Mouse (Mus musculus) layer of hippocampus, adult 9-10 months (tissue): ENCODE results near the gene Sept5.

Source experiments
- DNase-seq: peaks from one replicate; pipeline ENCODE4 v3.0.0; 2022; ENCODE audit warnings: low spot score

The Sept5 gene

DNA sequence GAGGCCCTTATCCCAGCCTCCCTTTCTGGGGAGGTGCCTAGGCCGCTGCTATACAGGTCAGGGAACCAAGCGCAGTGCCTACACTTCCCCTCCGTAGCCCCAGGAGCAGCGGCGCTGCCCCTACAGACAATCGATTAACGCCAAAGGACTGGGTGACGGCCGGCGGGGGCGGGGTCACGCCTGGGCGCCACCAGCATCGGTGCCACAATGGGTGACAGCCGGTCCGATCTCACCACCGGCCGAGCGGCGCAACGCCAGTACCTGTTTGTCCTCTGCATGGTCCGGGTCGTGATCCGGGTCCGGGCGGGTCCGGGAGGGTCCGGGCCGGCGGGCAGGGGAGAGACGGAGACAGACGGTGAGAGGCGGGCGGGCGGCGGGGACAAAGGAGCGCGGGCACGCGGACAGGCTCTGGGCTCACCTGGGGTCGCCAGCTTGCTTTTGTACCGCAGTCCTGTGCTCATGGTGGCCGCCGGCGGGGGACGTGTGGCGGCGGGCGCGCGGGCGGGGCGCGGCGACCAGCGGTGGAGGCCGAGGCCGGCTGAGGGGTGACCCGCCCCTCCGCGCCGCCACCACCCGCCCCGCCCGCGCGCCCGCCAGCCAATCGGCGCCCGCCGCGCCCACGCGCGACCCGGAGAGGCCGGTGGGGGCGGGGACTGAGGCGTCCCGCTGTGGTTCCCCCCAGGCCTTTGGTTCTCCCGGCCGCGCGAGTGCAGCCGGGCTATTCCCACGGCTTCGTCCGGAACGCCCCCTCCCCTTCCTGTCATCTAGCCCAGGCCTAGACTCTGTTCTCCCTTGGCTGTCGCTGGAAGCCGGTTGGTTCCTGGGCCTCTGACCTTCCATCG is at the start of gene Sept5:
Gene Sept5, minus strand, starts transcription at position 565 of the 842 bp plus-strand sequence.
- no peak for DNase-seq

DNA sequence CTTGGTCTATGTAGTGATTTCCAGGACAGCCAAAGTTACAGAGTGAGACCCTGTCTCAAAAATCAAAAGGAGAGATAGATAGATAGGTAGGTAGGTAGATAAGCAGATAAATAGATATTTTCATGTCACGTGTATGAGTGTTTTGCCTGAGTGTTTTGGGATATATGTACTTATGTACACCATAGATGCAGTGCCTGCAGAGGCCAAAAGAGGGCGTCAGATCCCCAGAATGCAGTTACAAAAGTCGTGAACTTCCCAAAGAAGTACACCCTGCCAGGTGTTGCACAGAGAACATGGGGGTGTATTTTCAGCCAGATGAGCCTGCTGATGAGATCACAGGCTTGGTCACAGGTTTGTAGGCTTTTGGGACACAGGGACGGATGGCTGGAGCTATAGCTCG is 49.4 kb upstream of the Sept5 start:
- no peak for DNase-seq

DNA sequence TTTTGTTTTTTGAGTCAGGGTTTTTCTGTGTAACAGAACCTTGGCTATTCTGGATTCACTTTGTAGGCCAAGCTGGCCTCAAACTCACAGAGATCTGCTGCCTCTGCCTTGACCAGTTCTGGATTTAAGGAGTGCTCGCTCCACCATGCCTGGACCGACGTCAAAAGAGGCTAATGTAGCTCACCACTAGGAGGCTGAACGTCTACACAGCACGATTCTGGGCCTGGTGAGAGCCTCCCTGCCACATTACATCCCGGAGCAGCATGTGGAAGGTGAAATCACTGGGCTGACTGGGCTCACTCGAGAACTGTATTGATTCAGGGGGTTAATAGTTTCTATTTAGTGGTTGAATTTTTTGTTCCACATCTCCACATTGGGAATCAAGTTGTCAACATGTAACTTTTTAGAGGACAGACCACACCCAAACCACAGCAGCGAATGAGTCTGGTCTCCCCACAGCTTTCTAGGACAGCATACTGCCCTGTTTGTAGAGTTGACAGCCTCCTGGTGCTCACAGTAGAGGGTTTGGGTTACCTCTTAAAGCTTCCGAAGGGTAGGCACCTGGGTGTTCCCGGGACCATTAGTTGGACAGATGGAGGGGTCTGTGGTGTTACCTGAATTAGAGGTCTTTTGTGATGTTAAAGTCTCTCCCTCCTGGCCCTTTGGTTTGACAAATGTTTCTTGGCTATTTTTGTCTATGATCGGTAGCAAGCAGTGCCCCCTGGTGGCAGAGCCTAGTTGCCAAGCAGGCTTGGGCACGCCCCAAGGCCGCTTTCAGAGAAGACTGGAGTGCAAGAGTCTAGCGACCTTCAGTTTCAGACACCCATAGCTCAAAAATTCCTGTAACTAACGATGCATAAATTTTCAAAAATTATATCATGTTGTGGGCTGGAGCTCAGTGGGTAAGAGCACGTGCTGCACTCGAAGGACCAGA is 48.3 kb upstream of the Sept5 start:
- DNase-seq: peak; percentile 41

DNA sequence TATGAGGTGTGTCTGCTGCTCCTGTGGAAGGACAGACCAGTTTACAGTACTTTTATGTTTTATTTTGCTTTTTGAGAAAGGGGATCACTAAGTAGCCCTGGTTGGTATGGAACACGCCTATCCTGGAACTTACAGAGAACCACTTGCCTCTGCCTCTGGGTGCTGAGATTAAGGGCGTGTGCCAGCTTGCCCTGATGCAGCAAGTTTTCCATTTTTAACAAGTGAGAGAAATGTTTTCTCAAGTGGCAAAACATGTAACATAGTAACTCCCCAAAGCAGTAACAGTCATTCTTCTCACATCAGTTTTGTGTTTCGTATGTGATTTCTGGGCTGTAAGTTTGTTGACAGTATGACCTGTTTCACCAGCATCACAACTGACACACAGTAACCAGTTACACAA is 43.3 kb upstream of the Sept5 start:
- no peak for DNase-seq

DNA sequence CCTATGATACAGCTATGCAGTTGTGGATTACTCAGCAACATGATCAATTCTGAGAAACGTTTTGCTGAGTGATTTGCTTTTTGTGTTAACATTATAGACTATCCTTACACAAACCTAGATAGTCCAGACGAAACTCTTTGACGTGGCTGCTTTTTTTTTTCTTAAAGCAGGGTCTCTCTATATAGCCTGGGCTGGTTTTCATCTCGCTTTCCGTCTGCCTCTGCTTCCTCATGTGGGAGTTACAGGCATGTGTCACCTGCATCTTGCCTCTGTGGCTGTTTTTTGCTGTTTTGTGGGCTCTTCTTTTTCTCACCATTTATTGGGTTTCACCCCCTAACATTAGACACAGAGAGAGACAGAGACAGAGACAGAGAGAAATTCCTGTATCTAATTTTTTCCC is 42.3 kb upstream of the Sept5 start:
- DNase-seq: no peak

DNA sequence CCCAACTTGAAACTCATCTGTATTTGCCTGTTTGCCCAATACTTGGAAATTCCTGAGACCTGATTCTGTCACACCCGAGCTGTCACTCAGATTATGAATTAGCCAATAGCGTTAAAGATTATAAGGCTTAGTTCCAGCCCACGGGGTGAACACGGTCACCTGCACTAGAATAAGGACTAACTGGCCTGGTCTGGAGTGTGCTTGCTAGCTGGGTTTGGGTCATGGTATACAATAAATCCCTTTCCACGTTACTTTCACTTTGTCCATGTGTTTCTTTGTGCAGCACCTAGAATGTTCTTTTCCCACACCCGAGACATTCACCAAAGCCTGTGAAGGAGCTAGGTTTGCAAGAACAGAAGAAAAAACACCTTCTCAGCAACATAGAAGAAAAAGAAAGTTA is 40.2 kb upstream of the Sept5 start:
- no peak for DNase-seq

DNA sequence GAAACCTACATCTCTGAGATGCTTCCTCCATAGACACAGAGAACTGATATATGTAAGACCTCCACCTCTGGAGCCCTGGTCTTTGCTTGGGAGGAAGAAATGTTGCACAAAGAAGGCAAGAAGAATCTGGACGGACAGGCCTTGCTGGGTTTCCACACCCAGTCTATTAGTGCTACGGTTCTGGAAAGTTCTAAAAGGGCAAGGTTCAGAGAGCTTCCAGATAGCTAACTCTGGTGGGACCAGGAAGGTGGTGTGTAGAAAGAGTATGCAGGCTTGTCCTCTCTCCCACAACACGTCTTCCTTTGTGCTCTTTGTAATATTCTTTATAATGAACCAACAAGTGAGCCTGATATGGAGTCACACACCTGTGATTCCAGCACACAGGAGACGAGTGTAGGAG is 28.8 kb upstream of the Sept5 start:
- DNase-seq: no peak

DNA sequence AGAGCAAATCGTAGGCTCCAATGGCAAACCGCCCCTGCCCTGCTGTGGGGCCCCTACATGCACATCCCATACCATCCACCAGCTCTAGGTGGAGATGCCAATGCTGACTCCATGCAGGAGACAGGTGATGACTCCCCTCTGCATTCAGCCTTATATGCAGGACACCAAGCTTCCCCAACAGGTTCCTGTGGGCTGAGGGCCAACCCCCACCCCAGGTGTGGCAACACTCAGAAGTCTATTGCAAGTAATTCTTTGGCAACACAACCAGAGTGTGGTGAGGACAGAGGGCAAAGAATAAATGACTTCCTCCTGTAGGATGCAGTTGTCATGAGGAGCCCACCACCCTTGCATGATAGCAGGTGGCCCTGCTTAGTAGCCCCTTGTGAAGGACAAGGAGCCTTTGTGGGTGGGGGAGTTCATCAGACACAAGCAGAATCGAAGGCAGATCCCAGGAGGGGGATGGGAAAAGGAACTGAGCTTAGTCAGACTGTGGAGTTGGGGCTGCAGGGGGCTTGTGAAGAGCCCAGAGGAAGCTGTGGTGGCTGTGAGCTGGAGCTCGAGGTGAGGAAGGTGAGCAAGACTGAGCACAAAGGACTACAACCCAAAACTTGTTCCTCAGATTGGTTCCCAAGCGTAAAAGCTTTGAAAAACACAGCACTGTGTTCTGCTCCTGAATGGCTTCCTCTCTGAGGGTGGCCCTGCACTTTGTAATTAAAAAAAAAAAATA is 25.8 kb upstream of the Sept5 start:
- no peak for DNase-seq

DNA sequence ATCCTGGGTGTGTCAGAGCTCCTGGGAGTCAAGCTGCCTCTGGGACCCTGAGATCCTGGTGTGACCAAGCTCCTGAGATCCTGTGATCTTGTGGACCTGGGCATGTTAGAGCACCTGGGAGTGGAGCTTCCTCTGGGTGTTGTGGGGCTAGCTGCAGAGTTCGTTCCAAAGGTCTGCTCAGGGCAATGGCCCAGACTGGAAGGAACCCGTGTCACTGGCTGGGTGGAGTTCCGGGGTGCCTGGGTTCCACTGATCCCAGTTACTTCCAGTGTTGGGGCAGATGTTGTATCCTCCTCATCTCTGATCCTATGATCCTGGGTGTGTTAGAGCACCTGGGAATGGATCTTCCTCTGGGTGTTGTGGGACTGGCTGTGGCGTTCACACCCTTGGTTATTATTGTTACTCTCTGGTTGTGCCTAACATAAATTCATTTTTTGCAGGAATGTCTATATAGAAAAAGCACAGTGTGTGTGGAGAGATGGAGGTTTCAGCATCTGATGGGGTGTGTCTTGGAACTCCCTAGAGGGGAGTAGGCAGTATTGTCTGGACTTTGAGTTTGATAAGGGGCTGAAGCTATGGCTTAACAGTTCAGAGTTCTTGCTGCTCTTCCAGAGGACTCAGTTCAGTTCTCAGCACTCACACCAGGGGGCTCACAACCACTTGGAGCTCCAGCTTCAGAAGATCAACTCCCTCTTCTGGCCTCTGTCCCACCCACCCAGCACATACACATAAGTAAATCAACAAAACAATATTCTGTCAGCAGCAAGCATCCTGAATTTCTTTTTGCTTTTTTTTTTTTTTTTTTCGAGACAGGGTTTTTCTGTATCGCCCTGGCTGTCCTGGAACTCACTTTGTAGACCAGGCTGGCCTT is 23.8 kb upstream of the Sept5 start:
- DNase-seq: no peak

DNA sequence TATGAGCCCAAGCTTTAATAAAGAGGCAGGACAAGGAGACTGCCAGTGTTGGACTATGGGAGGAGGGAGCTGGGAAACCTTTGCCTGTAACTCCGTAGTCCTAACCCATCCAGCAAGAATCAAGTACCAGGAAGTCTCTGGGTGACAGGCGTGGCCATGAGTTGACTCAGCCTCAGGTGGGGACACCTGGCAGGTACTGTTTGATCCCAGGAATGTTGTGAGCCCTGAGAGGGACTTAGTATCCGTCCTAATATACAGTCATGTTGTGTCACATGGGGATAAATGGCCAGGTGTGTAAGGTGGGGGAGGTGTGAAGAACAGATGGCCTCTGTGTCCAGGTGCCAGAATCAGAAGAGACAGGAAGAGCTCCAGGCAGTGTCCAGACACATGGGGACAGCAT is 19.4 kb upstream of the Sept5 start:
- DNase-seq: no peak

DNA sequence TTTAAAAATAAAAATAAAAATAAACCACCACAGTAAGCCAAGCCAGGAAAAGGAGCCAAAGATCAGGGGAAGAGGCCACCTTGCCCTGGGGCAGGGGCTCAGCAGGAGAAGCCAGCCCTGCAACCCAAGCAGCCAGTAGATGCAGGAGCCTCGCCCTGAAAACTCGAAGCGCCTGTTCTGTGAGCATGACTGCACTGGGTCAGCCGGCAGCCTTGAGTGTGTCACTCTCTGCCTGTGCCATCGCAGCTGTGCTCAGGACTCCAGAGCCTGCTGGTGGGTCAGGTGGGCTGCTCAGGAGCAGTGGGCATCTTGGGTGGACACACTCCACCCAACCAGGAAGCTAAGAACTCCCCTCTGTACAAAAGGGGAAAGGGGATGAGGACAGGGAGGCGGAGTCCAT is 15.6 kb upstream of the Sept5 start:
- DNase-seq: no peak

DNA sequence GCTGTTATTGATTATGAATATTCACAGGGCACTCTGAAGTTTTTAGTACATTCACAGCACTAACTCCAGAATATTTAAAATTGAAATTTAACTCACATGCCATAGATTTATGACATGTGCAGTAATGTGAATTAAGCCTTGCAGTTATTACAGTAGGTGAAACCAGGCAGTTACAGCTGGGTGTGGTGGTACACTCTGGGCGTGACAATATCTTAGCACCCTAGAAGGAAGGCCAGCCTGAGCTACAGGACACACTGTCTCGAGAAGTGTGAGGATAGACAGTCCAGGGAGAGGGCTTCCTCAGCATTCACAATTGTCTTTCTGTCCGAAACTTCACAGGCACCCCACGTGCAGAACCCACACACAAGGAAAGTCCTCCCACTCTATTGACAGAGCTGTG is 14.7 kb upstream of the Sept5 start:
- no peak for DNase-seq

DNA sequence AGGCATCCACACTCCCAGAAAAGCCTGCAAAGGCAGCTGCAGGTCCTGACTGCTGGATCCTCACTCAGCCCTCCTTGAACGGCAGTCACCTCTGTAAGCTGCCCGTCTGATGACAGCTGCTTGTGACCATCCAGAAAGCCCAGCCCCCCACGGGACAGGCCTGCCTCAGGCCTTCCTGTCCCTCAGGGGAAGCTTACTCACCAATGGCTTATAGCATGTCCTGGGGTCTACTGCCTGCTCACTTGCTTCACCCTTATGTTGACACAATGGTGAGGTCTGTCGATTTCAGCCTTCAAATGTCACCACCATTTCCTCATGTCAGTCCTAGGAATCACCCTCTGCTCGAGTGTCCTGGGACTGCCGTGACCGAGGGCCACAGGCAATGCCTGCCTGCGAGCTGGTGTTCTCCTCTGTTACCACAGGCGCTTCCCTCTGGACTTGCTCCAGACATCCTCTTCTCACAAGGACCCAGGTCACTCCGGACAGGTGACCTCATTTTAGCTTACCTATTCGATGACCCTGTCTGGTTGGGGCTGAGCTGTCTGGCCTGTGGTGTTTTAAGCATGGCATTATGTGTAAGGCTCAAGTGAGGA is 13.7 kb upstream of the Sept5 start:
- no peak for DNase-seq

DNA sequence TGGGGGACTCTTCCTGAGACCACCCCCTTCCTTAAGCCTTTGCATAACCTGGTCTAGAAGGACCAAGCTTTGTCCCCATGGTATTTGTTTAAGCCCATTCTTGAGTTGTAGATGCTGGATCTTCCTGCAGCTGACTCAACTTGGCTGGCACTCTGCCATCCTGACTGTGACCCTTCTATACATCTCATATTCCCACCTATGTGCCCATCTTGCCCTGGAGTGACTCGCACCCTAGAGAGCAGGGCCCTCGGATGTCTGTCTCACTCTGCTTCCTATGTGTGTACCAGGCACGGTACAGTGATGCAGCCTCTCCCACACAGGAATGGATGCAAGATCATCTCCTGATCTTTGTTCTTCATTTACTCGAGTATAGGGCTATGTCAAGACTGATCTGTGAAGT is 13.1 kb upstream of the Sept5 start:
- no peak for DNase-seq

DNA sequence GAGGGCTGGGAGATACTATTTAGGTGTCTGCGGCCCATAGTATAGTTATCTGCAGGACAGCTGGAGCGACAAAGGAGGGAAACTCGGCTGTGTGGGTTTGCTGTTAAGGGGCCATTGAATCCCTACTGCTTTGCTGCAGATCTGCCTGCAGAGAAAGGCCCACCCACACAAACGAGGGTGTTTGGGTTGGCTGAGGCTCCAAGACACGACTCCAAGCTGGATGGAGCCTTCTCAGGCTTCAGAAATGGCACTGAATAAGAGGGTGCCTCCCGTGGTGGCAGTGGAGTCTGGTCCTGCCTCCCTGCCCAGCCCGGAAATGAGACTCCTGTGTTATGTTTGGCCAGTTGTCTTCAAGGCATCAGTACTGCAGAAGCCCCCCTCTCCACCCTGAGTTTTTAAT is 12.5 kb upstream of the Sept5 start:
- no peak for DNase-seq

DNA sequence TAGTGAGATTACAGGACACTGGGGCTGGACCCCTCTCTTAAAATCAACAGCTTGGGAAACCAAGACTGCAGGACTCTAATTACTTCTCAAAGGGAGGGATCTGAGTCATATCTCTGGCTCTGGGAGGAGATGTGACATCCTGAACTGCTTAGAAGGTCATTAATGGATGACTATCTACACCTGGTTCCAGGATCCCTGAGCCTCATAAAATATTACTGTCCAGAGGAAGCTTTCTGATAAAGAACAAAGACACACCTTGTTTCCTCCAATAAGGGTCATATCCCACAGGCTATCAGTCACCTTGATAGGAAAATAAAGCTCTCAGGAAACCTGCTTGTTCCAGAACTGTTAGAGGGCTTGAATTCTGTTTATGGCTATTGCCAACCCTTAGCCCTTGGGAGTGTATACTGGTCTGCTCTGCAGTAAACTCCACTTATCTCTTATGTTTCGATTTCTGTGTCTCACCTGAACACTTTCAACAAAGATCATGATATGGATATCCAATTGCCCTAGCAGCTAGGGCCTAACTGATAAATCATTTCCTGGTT is 9.7 kb upstream of the Sept5 start:
- no peak for DNase-seq

DNA sequence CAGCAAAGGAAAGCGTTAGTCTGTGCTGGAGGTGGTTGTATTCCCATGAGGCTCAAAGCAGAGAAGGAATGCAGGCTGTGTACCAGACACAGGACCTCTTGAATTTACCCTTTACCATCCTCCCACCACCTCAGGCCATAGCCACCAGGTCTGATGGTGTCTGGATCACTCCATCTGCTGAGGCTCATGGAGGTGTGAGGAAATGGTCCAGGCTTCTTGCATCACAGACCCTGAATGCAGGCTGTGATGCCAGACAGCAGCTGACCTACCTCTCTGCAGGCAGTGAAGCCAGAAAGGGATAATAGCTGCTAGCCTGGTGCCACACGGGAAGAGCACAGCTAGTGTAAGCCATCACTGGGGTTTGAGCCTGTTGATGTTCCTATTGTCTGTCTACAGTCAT is 8.6 kb upstream of the Sept5 start:
- no peak for DNase-seq

DNA sequence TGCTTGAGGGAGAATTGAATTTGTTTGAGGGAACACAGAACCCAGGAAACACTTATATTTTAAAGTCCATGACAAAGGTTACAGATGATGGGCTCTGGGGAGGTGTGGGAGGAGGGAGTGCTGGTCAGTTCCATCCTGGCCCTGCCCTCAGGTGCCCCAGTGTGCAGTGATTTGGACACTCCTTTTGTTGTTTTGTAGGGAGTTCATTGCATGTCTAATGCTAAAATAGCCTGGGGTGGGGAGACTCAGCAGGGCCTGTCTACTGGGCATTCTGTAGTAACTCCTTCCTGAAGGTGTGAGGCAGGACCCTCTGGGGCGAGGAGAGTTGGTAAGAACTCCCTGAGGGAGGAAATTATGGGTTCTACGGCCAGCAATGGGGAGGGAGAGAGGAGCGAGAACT is 7.0 kb upstream of the Sept5 start:
- DNase-seq: no peak

DNA sequence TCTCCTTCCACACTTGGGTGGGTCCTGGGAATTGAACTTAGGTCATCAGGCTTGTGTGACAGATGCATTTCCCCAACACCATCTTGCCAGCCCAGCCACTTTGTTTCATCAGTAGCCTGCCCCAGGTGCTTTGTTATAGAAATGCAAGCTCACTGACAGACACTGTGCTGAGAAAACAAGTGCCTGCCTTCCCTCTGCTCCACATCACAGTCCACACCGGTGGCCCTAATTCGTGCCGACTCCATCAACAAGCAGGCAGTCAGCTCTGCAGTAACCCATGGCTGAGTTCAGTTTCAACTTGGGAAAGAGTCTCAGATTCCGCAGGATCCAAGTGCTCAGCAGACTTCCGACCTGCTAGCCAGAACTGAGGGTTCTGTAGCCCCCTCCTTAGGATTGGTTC is 6.6 kb upstream of the Sept5 start:
- DNase-seq: no peak

DNA sequence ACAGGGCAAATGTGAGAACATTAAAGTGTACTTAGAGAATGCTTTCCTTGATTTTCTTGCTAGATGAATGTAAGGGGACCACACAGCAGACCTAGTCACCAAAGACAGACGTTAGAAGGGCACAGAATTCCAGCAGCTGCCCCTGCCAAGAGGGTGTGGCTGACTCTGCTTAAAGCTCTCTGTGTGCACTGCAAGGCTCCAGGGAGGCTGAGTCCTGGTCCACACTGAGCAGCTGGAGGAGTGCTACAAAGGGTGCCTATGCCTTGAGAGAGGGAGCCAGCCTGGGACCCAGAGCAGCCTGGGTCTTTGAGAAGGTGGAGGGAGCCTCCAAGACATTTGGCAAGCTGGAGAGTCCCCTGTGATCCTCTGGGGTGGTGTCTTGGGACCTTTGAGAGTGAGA is 3.6 kb upstream of the Sept5 start:
- DNase-seq: no peak

DNA sequence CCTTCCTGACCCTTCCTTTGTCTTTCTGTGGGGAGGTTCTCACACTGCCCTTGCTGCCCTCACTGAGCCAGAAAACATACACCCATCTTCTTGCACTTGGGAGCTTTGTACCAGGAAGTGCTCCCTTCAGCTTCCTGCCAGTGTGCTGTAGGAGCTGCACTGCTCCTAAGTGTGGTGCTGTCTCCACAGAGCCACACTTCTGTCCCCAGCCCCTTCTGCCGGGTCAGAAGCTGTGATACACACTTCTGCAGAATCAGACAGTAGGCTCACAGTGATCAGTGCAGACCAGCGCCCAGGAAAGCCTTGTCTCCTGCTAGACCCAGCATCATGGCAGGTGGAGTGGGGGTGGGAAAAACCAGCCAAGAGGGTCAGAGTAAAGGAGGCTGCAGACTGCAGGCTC is 3.1 kb upstream of the Sept5 start:
- DNase-seq: no peak
